Mouse (Mus musculus): Measurements from ENCODE around the gene Myh7. TPM values are rescaled to one million over a fixed set of nuclear protein-coding genes. Genes with fewer than 3 reads are reported as not detected.

Gene Myh7
- polyA plus RNA-seq, 1 experiment from 2014 or later: 16.4 TPM

GRCm38 (mm10) chr14:55027251-55027650 lies 32.8 kb upstream of the Myh7 start:
- no peaks in the 10 kb centered on the region for H3K27me3 ChIP-seq (replicated peaks; ENCODE audit: insufficient read depth, low read length)
- H3K4me3 ChIP-seq (ENCODE audit: low read depth, low read length): no peak overlapping the region
- H3K4me2 ChIP-seq (replicated peaks; ENCODE audit: low read depth, low read length): no peak overlapping the region
- no peak overlapping the region for H3K27ac ChIP-seq (ENCODE audit: low read length)
- no peaks in the 10 kb centered on the region for H3K9me3 ChIP-seq (ENCODE audit: low read length)
- ATAC-seq: no peak
- H3K4me1 ChIP-seq (ENCODE audit: insufficient read depth, low read depth, low read length): no peaks in the 10 kb centered on the region
- peaks cover 17% of the 10 kb centered on the region; the same call in 1 of the 2 replicates for H3K36me3 ChIP-seq (ENCODE audit: insufficient read depth, low read length)
- H3K9ac ChIP-seq (replicated peaks; ENCODE audit: low read depth): no peak overlapping the region
- 19% methylated on average over 5 of the region's 5 CpGs for WGBS
- no peak for DNase-seq (ENCODE audit: low spot score)
- TF ChIP-seq EP300 (IDR thresholded peaks at IDR 0.05): no peak
- no peak for TF ChIP-seq CTCF (IDR thresholded peaks at IDR 0.05)

- H3K27me3 ChIP-seq (replicated peaks; ENCODE audit: insufficient read depth, low read length): no peaks in the 10 kb centered on the region
- no peak overlapping the region for H3K27ac ChIP-seq (ENCODE audit: low read length)
- TF ChIP-seq CTCF (IDR thresholded peaks at IDR 0.05) (no peak), EP300 (IDR thresholded peaks at IDR 0.05) (no peak)
- peaks cover 17% of the 10 kb centered on the region; the same call in 1 of the 2 replicates for H3K36me3 ChIP-seq (ENCODE audit: insufficient read depth, low read length)
- no peaks in the 10 kb centered on the region for H3K9me3 ChIP-seq (ENCODE audit: low read length)
- H3K4me2 ChIP-seq (replicated peaks; ENCODE audit: low read depth, low read length): no peak overlapping the region
- no peak overlapping the region for H3K9ac ChIP-seq (replicated peaks; ENCODE audit: low read depth)
- H3K4me1 ChIP-seq (ENCODE audit: insufficient read depth, low read depth, low read length): no peaks in the 10 kb centered on the region
- no peak overlapping the region for H3K4me3 ChIP-seq (ENCODE audit: low read depth, low read length)
- ATAC-seq (no peak), DNase-seq (ENCODE audit: low spot score) (no peak)
- 83% methylated on average over 5 of the region's 5 CpGs for WGBS
Observed at GRCm38 (mm10) chr14:55025527-55025926, 31.1 kb upstream of the Myh7 start.

GRCm38 (mm10) chr14:55024236-55024635 lies 29.8 kb upstream of the Myh7 start:
- WGBS: 58% methylated on average over 7 of the region's 7 CpGs
- ATAC-seq (peak; percentile 43), DNase-seq (ENCODE audit: low spot score) (peak; percentile 73)
- peaks cover 17% of the 10 kb centered on the region; the same call in 1 of the 2 replicates for H3K36me3 ChIP-seq (ENCODE audit: insufficient read depth, low read length)
- H3K27ac ChIP-seq (ENCODE audit: low read length): no peak overlapping the region
- peak; percentile 78 for TF ChIP-seq CTCF (IDR thresholded peaks at IDR 0.05)
- TF ChIP-seq EP300 (IDR thresholded peaks at IDR 0.05): no peak
- H3K9ac ChIP-seq (replicated peaks; ENCODE audit: low read depth): no peak overlapping the region
- no peaks in the 10 kb centered on the region for H3K27me3 ChIP-seq (replicated peaks; ENCODE audit: insufficient read depth, low read length)
- H3K4me3 ChIP-seq (ENCODE audit: low read depth, low read length): no peak overlapping the region
- no peaks in the 10 kb centered on the region for H3K9me3 ChIP-seq (ENCODE audit: low read length)
- H3K4me2 ChIP-seq (replicated peaks; ENCODE audit: low read depth, low read length): no peak overlapping the region
- H3K4me1 ChIP-seq (ENCODE audit: insufficient read depth, low read depth, low read length): no peaks in the 10 kb centered on the region

- H3K9ac ChIP-seq (replicated peaks; ENCODE audit: low read depth): no peak overlapping the region
- H3K27me3 ChIP-seq (replicated peaks; ENCODE audit: insufficient read depth, low read length): no peaks in the 10 kb centered on the region
Observed at GRCm38 (mm10) chr14:55023011-55023410, 28.6 kb upstream of the Myh7 start.

GRCm38 (mm10) chr14:55020394-55020793 lies 26.0 kb upstream of the Myh7 start:
- H3K36me3 ChIP-seq (ENCODE audit: insufficient read depth, low read length): peaks cover 17% of the 10 kb centered on the region; the same call in 1 of the 2 replicates
- ATAC-seq (no peak), DNase-seq (ENCODE audit: low spot score) (no peak)
- H3K4me2 ChIP-seq (replicated peaks; ENCODE audit: low read depth, low read length): no peak overlapping the region
- 86% methylated on average over 9 of the region's 9 CpGs for WGBS
- no peaks in the 10 kb centered on the region for H3K9me3 ChIP-seq (ENCODE audit: low read length)
- H3K27ac ChIP-seq (ENCODE audit: low read length): no peak overlapping the region
- no peak overlapping the region for H3K9ac ChIP-seq (replicated peaks; ENCODE audit: low read depth)
- no peaks in the 10 kb centered on the region for H3K27me3 ChIP-seq (replicated peaks; ENCODE audit: insufficient read depth, low read length)
- no peaks in the 10 kb centered on the region for H3K4me1 ChIP-seq (ENCODE audit: insufficient read depth, low read depth, low read length)
- TF ChIP-seq CTCF (IDR thresholded peaks at IDR 0.05) (no peak), EP300 (IDR thresholded peaks at IDR 0.05) (no peak)
- H3K4me3 ChIP-seq (ENCODE audit: low read depth, low read length): no peak overlapping the region

More at GRCm38 (mm10) chr14:55023011-55023410, 28.6 kb upstream of the Myh7 start:
- Histone ChIP-seq H3K4me2 (replicated peaks; ENCODE audit: low read depth, low read length) (no peak overlapping the region), H3K27ac (ENCODE audit: low read length) (no peak overlapping the region), H3K9me3 (ENCODE audit: low read length) (no peaks in the 10 kb centered on the region), H3K4me3 (ENCODE audit: low read depth, low read length) (no peak overlapping the region), H3K36me3 (ENCODE audit: insufficient read depth, low read length) (peaks cover 17% of the 10 kb centered on the region; the same call in 1 of the 2 replicates), H3K4me1 (ENCODE audit: insufficient read depth, low read depth, low read length) (no peaks in the 10 kb centered on the region)
- DNase-seq (ENCODE audit: low spot score) (no peak), ATAC-seq (no peak)
- WGBS: 86% methylated on average over 15 of the region's 15 CpGs
- TF ChIP-seq CTCF (IDR thresholded peaks at IDR 0.05) (no peak), EP300 (IDR thresholded peaks at IDR 0.05) (no peak)

GRCm38 (mm10) chr14:55016876-55017275 lies 22.4 kb upstream of the Myh7 start:
- Histone ChIP-seq H3K4me3 (ENCODE audit: low read depth, low read length) (no peak overlapping the region), H3K4me1 (ENCODE audit: insufficient read depth, low read depth, low read length) (no peaks in the 10 kb centered on the region), H3K36me3 (ENCODE audit: insufficient read depth, low read length) (no peaks in the 10 kb centered on the region), H3K27me3 (replicated peaks; ENCODE audit: insufficient read depth, low read length) (no peaks in the 10 kb centered on the region), H3K4me2 (replicated peaks; ENCODE audit: low read depth, low read length) (no peak overlapping the region), H3K27ac (ENCODE audit: low read length) (no peak overlapping the region), H3K9ac (replicated peaks; ENCODE audit: low read depth) (no peak overlapping the region), H3K9me3 (ENCODE audit: low read length) (no peaks in the 10 kb centered on the region)
- TF ChIP-seq EP300 (IDR thresholded peaks at IDR 0.05): no peak
- TF ChIP-seq CTCF (IDR thresholded peaks at IDR 0.05): no peak
- 88% methylated on average over 16 of the region's 16 CpGs for WGBS
- no peak for ATAC-seq
- no peak for DNase-seq (ENCODE audit: low spot score)

- Histone ChIP-seq H3K9me3 (ENCODE audit: low read length) (no peaks in the 10 kb centered on the region), H3K36me3 (ENCODE audit: insufficient read depth, low read length) (no peaks in the 10 kb centered on the region), H3K4me1 (ENCODE audit: insufficient read depth, low read depth, low read length) (no peaks in the 10 kb centered on the region), H3K4me3 (ENCODE audit: low read depth, low read length) (peak overlapping the region; percentile 75), H3K4me2 (replicated peaks; ENCODE audit: low read depth, low read length) (peak overlapping the region; percentile 68), H3K27ac (ENCODE audit: low read length) (peak overlapping the region; percentile 88), H3K9ac (replicated peaks; ENCODE audit: low read depth) (peak overlapping the region; percentile 73), H3K27me3 (replicated peaks; ENCODE audit: insufficient read depth, low read length) (no peaks in the 10 kb centered on the region)
- TF ChIP-seq EP300 (IDR thresholded peaks at IDR 0.05): no peak
- TF ChIP-seq CTCF (IDR thresholded peaks at IDR 0.05): no peak
- DNase-seq (ENCODE audit: low spot score): no peak
- peak; percentile 7 for ATAC-seq
- under 1% methylated on average over 17 of the region's 17 CpGs for WGBS
Observed at GRCm38 (mm10) chr14:55015767-55016111, 21.3 kb upstream of the Myh7 start.
